Mouse (Mus musculus): Measurements from ENCODE around the gene Rpl27a. TPM values are rescaled to one million over a fixed set of nuclear protein-coding genes. Genes with fewer than 3 reads are reported as not detected.
A peak's percentile ranks its signal among the peaks of the same experiment; 100 is the strongest.

Rpl27a gene
- 122 and 125 TPM in 2 replicates for polyA plus RNA-seq (2016; fragmentation: Nextera tagmentation; extraction: Ambion mirVana)

GRCm38 (mm10) chr7:109518838-109519696 lies at the start of gene Rpl27a:
Gene Rpl27a (plus strand): TSS chr7:109519147.
- peak within 1 kb of the TSS; percentile 90 for H3K4me2 ChIP-seq
- under 1% methylated on average over 72 of the region's 72 CpGs for WGBS (ENCODE audit: insufficient replicate concordance)
- peaks cover 50% of the 10 kb centered on the region for H3K4me1 ChIP-seq

GRCm38 (mm10) chr7:109470700-109471099 lies 48.2 kb upstream of the Rpl27a start:
- Histone ChIP-seq H3K4me2 (no peak overlapping the region), H3K4me3 (no peak overlapping the region)
- no peak for ATAC-seq

More at GRCm38 (mm10) chr7:109518838-109519696, at the start of gene Rpl27a:
- Histone ChIP-seq H3K27ac (peak within 1 kb of the TSS; percentile 97), H3K9ac (peak within 1 kb of the TSS; percentile 98), H3K36me3 (peaks cover 45% of the 10 kb centered on the region), H3K27me3 (replicated peaks) (no peaks in the 10 kb centered on the region), H3K4me3 (peak within 1 kb of the TSS; percentile 98), H3K9me3 (replicated peaks) (no peaks in the 10 kb centered on the region)
- peak; percentile 90 for ATAC-seq

GRCm38 (mm10) chr7:109477926-109478325 lies 41.0 kb upstream of the Rpl27a start:
- H3K9ac ChIP-seq = no peak overlapping the region
- WGBS (ENCODE audit: insufficient replicate concordance) = 71% methylated on average over 3 of the region's 3 CpGs

More at GRCm38 (mm10) chr7:109470700-109471099, 48.2 kb upstream of the Rpl27a start:
- Histone ChIP-seq H3K4me1 (no peaks in the 10 kb centered on the region), H3K27me3 (replicated peaks) (no peaks in the 10 kb centered on the region), H3K9me3 (replicated peaks) (no peaks in the 10 kb centered on the region), H3K27ac (no peak overlapping the region), H3K9ac (no peak overlapping the region), H3K36me3 (no peaks in the 10 kb centered on the region)
- 40% methylated on average over 4 of the region's 4 CpGs for WGBS (ENCODE audit: insufficient replicate concordance)

GRCm38 (mm10) chr7:109480765-109481197 lies 38.2 kb upstream of the Rpl27a start:
- Histone ChIP-seq H3K4me1 (no peaks in the 10 kb centered on the region), H3K27ac (no peak overlapping the region), H3K4me3 (no peak overlapping the region), H3K9me3 (replicated peaks) (no peaks in the 10 kb centered on the region), H3K36me3 (no peaks in the 10 kb centered on the region), H3K27me3 (replicated peaks) (no peaks in the 10 kb centered on the region), H3K9ac (no peak overlapping the region), H3K4me2 (no peak overlapping the region)
- ATAC-seq = no peak
- 49% methylated on average over 7 of the region's 7 CpGs for WGBS (ENCODE audit: insufficient replicate concordance)

More at GRCm38 (mm10) chr7:109477926-109478325, 41.0 kb upstream of the Rpl27a start:
- no peaks in the 10 kb centered on the region for H3K27me3 ChIP-seq (replicated peaks)
- ATAC-seq = no peak
- H3K36me3 ChIP-seq = no peaks in the 10 kb centered on the region
- no peak overlapping the region for H3K4me2 ChIP-seq
- H3K27ac ChIP-seq = no peak overlapping the region
- no peaks in the 10 kb centered on the region for H3K4me1 ChIP-seq
- no peak overlapping the region for H3K4me3 ChIP-seq
- no peaks in the 10 kb centered on the region for H3K9me3 ChIP-seq (replicated peaks)

- 60% methylated on average over 5 of the region's 5 CpGs for WGBS (ENCODE audit: insufficient replicate concordance)
- H3K4me3 ChIP-seq = no peak overlapping the region
- ATAC-seq = no peak
- no peaks in the 10 kb centered on the region for H3K4me1 ChIP-seq
- H3K9ac ChIP-seq = no peak overlapping the region
- H3K27ac ChIP-seq = no peak overlapping the region
- no peak overlapping the region for H3K4me2 ChIP-seq
- no peaks in the 10 kb centered on the region for H3K36me3 ChIP-seq
- H3K9me3 ChIP-seq (replicated peaks) = no peaks in the 10 kb centered on the region
- no peaks in the 10 kb centered on the region for H3K27me3 ChIP-seq (replicated peaks)
Observed at GRCm38 (mm10) chr7:109484221-109484620, 34.7 kb upstream of the Rpl27a start.

- H3K9ac ChIP-seq = no peak overlapping the region
- H3K4me3 ChIP-seq = no peak overlapping the region
- H3K4me2 ChIP-seq = no peak overlapping the region
- H3K4me1 ChIP-seq = no peaks in the 10 kb centered on the region
- H3K36me3 ChIP-seq = no peaks in the 10 kb centered on the region
- no peak for ATAC-seq
- H3K9me3 ChIP-seq (replicated peaks) = no peaks in the 10 kb centered on the region
- H3K27me3 ChIP-seq (replicated peaks) = peaks cover 32% of the 10 kb centered on the region
- H3K27ac ChIP-seq = no peak overlapping the region
- 58% methylated on average over 18 of the region's 18 CpGs for WGBS (ENCODE audit: insufficient replicate concordance)
Observed at GRCm38 (mm10) chr7:109492616-109493318, 26.2 kb upstream of the Rpl27a start.

- 28% methylated on average over 21 of the region's 21 CpGs for WGBS (ENCODE audit: insufficient replicate concordance)
- no peak for ATAC-seq
- Histone ChIP-seq H3K4me1 (no peaks in the 10 kb centered on the region), H3K4me2 (no peak overlapping the region), H3K9me3 (replicated peaks) (no peaks in the 10 kb centered on the region), H3K27ac (no peak overlapping the region), H3K4me3 (no peak overlapping the region), H3K36me3 (no peaks in the 10 kb centered on the region), H3K27me3 (replicated peaks) (peaks cover 32% of the 10 kb centered on the region), H3K9ac (no peak overlapping the region)
Observed at GRCm38 (mm10) chr7:109493319-109494316, 25.3 kb upstream of the Rpl27a start.

- Histone ChIP-seq H3K27ac (no peak overlapping the region), H3K4me1 (no peaks in the 10 kb centered on the region), H3K27me3 (replicated peaks) (peaks cover 27% of the 10 kb centered on the region), H3K4me2 (no peak overlapping the region), H3K4me3 (no peak overlapping the region), H3K9me3 (replicated peaks) (no peaks in the 10 kb centered on the region), H3K36me3 (no peaks in the 10 kb centered on the region), H3K9ac (no peak overlapping the region)
- ATAC-seq = no peak
- 59% methylated on average over 4 of the region's 4 CpGs for WGBS (ENCODE audit: insufficient replicate concordance)
Observed at GRCm38 (mm10) chr7:109497507-109497906, 21.4 kb upstream of the Rpl27a start.

- Histone ChIP-seq H3K9ac (no peak overlapping the region), H3K4me1 (peaks cover 21% of the 10 kb centered on the region), H3K9me3 (replicated peaks) (no peaks in the 10 kb centered on the region), H3K36me3 (no peaks in the 10 kb centered on the region), H3K27ac (no peak overlapping the region), H3K4me2 (no peak overlapping the region), H3K4me3 (no peak overlapping the region), H3K27me3 (replicated peaks) (peaks cover 5% of the 10 kb centered on the region; the same call in 1 of the 2 replicates)
- ATAC-seq = no peak
- WGBS (ENCODE audit: insufficient replicate concordance) = 23% methylated on average over 8 of the region's 8 CpGs
Observed at GRCm38 (mm10) chr7:109507119-109507518, 11.8 kb upstream of the Rpl27a start.

- H3K4me1 ChIP-seq = peaks cover 26% of the 10 kb centered on the region
- peaks cover 5% of the 10 kb centered on the region; the same call in 1 of the 2 replicates for H3K27me3 ChIP-seq (replicated peaks)
- H3K27ac ChIP-seq = no peak overlapping the region
- WGBS (ENCODE audit: insufficient replicate concordance) = 53% methylated on average over 9 of the region's 9 CpGs
- ATAC-seq = no peak
- H3K4me3 ChIP-seq = no peak overlapping the region
- H3K9me3 ChIP-seq (replicated peaks) = no peaks in the 10 kb centered on the region
- no peak overlapping the region for H3K4me2 ChIP-seq
- H3K9ac ChIP-seq = no peak overlapping the region
- H3K36me3 ChIP-seq = no peaks in the 10 kb centered on the region
Observed at GRCm38 (mm10) chr7:109507572-109507971, 11.4 kb upstream of the Rpl27a start.

GRCm38 (mm10) chr7:109508034-109508433 lies 10.9 kb upstream of the Rpl27a start, which contains the start of gene Trim66:
Gene Trim66 (minus strand): TSS chr7:109508134.
- H3K4me3 ChIP-seq = no peak within 1 kb of the TSS
- 75% methylated on average over 4 of the region's 4 CpGs for WGBS (ENCODE audit: insufficient replicate concordance)
- ATAC-seq = no peak

More at GRCm38 (mm10) chr7:109508034-109508433, 10.9 kb upstream of the Rpl27a start, which contains the start of gene Trim66:
- H3K9ac ChIP-seq = no peak within 1 kb of the TSS
- H3K4me2 ChIP-seq = no peak within 1 kb of the TSS
- no peaks in the 10 kb centered on the region for H3K9me3 ChIP-seq (replicated peaks)
- no peak within 1 kb of the TSS for H3K27ac ChIP-seq
- H3K36me3 ChIP-seq = no peaks in the 10 kb centered on the region
- H3K27me3 ChIP-seq (replicated peaks) = peaks cover 5% of the 10 kb centered on the region; the same call in 1 of the 2 replicates
- peaks cover 30% of the 10 kb centered on the region for H3K4me1 ChIP-seq

Data from liver, embryonic 12.5 days (tissue).